Mouse (Mus musculus): ENCODE measurements around the gene Fga.

DNA sequence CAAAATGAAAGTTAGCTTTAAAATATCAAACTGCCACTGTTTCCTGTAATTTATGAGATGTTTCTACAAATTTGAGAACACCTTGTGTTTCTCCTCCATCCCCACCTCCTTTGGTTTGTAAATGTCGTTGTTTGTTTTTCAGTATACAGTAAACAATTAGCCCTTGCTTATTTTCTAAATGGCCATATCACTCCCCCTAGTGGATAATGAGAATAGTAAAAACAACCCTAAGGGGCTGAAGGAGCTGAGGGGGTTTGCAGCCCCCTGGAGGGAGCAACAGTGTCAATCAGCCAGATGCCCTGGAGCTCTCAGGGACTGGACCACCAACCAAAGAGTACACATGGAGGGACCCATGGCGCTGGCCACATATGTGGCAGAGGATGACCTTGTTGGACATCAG is 41.0 kb upstream of the Fga start:
- TF ChIP-seq CTCF (IDR thresholded peaks at IDR 0.05; ENCODE audit: low read depth, low read length): no peak
- TF ChIP-seq GATA1 (IDR thresholded peaks at IDR 0.05; ENCODE audit: borderline replicate concordance, low read length): no peak
